Mouse (Mus musculus): Measurements from ENCODE around the gene Cradd. TPM values are rescaled to one million over a fixed set of nuclear protein-coding genes. Genes with fewer than 3 reads are reported as not detected.

The Cradd gene
- polyA plus RNA-seq, 1 experiment, result 9.5 TPM

- Histone ChIP-seq H3K4me2 (ENCODE audit: low read depth) (no peak overlapping the region), H3K79me2 (ENCODE audit: control insufficient read depth, insufficient read depth) (no peaks in the 10 kb centered on the region), H3ac (ENCODE audit: control insufficient read depth, insufficient read length) (no peak overlapping the region), H3K27me3 (ENCODE audit: control insufficient read depth, insufficient read depth, insufficient read length) (no peaks in the 10 kb centered on the region), H3K4me3 (no peak overlapping the region), H3K36me3 (ENCODE audit: control insufficient read depth, insufficient read depth) (no peaks in the 10 kb centered on the region)
- TF ChIP-seq TCF3 (IDR thresholded peaks at IDR 0.05; ENCODE audit: insufficient read length, low read depth), result no peak
- no peak for TF ChIP-seq SRF (IDR thresholded peaks at IDR 0.05; ENCODE audit: control insufficient read depth, insufficient read length, low read depth)
These were observed 89.3 kb downstream of the Cradd start for GRCm38 (mm10) chr10:95234661-95235060.

GRCm38 (mm10) chr10:95233044-95233443 lies 90.9 kb downstream of the Cradd start:
- TF ChIP-seq MAX (IDR thresholded peaks at IDR 0.05; ENCODE audit: low read depth) (no peak), POLR2A (IDR thresholded peaks at IDR 0.05; ENCODE audit: insufficient read length, low read depth) (no peak), TCF3 (IDR thresholded peaks at IDR 0.05; ENCODE audit: insufficient read length, low read depth) (no peak), TCF12 (IDR thresholded peaks at IDR 0.05; ENCODE audit: insufficient read depth, poor library complexity, severe bottlenecking) (no peak), E2F4 (IDR thresholded peaks at IDR 0.05; ENCODE audit: insufficient read depth) (no peak), MYOD1 (IDR thresholded peaks at IDR 0.05; ENCODE audit: control insufficient read depth in 1 of 3, insufficient read length in 2 of 3, low read depth in 2 of 3) (no peak), SRF (IDR thresholded peaks at IDR 0.05; ENCODE audit: control insufficient read depth, insufficient read length, low read depth) (no peak), CEBPB (IDR thresholded peaks at IDR 0.05; ENCODE audit: insufficient read depth, poor library complexity, severe bottlenecking) (no peak), POLR2AphosphoS2 (IDR thresholded peaks at IDR 0.05; ENCODE audit: insufficient read length, low read depth) (no peak), USF1 (IDR thresholded peaks at IDR 0.05; ENCODE audit: low read depth) (no peak), MYOG (IDR thresholded peaks at IDR 0.05; ENCODE audit: control insufficient read depth in 1 of 3, insufficient read depth in 1 of 3, insufficient read length in 2 of 3, low read depth in 2 of 3) (no peak), REST (IDR thresholded peaks at IDR 0.05; ENCODE audit: insufficient read depth, insufficient read length) (no peak)
- Histone ChIP-seq H3K4me3 (no peak overlapping the region), H3K79me2 (ENCODE audit: control insufficient read depth, insufficient read depth) (no peaks in the 10 kb centered on the region), H3K4me2 (ENCODE audit: low read depth) (no peak overlapping the region), H3K27me3 (ENCODE audit: control insufficient read depth, insufficient read depth, insufficient read length) (no peaks in the 10 kb centered on the region), H3K36me3 (ENCODE audit: control insufficient read depth, insufficient read depth) (no peaks in the 10 kb centered on the region), H3ac (ENCODE audit: control insufficient read depth, insufficient read length) (no peak overlapping the region)

- no peaks in the 10 kb centered on the region for H3K79me2 ChIP-seq (ENCODE audit: control insufficient read depth, insufficient read depth)
- H3ac ChIP-seq (ENCODE audit: control insufficient read depth, insufficient read length), result no peak overlapping the region
- TF ChIP-seq CEBPB (IDR thresholded peaks at IDR 0.05; ENCODE audit: insufficient read depth, poor library complexity, severe bottlenecking) (no peak), SRF (IDR thresholded peaks at IDR 0.05; ENCODE audit: control insufficient read depth, insufficient read length, low read depth) (no peak), TCF12 (IDR thresholded peaks at IDR 0.05; ENCODE audit: insufficient read depth, poor library complexity, severe bottlenecking) (no peak), USF1 (IDR thresholded peaks at IDR 0.05; ENCODE audit: low read depth) (no peak), POLR2AphosphoS2 (IDR thresholded peaks at IDR 0.05; ENCODE audit: insufficient read length, low read depth) (no peak), MYOG (IDR thresholded peaks at IDR 0.05; ENCODE audit: control insufficient read depth in 1 of 3, insufficient read depth in 1 of 3, insufficient read length in 2 of 3, low read depth in 2 of 3) (no peak), MYOD1 (IDR thresholded peaks at IDR 0.05; ENCODE audit: control insufficient read depth in 1 of 3, insufficient read length in 2 of 3, low read depth in 2 of 3) (no peak), MAX (IDR thresholded peaks at IDR 0.05; ENCODE audit: low read depth) (no peak), REST (IDR thresholded peaks at IDR 0.05; ENCODE audit: insufficient read depth, insufficient read length) (no peak), POLR2A (IDR thresholded peaks at IDR 0.05; ENCODE audit: insufficient read length, low read depth) (no peak), TCF3 (IDR thresholded peaks at IDR 0.05; ENCODE audit: insufficient read length, low read depth) (no peak), E2F4 (IDR thresholded peaks at IDR 0.05; ENCODE audit: insufficient read depth) (no peak)
- no peaks in the 10 kb centered on the region for H3K36me3 ChIP-seq (ENCODE audit: control insufficient read depth, insufficient read depth)
- no peak overlapping the region for H3K4me2 ChIP-seq (ENCODE audit: low read depth)
- H3K4me3 ChIP-seq, result no peak overlapping the region
- H3K27me3 ChIP-seq (ENCODE audit: control insufficient read depth, insufficient read depth, insufficient read length), result no peaks in the 10 kb centered on the region
These were observed 91.4 kb downstream of the Cradd start for GRCm38 (mm10) chr10:95232554-95232953.

- H3ac ChIP-seq (ENCODE audit: control insufficient read depth, insufficient read length), result no peak overlapping the region
These were observed 95.7 kb downstream of the Cradd start for GRCm38 (mm10) chr10:95228192-95228591.

GRCm38 (mm10) chr10:95227590-95227989 lies 96.3 kb downstream of the Cradd start:
- H3K79me2 ChIP-seq (ENCODE audit: control insufficient read depth, insufficient read depth), result no peaks in the 10 kb centered on the region
- TF ChIP-seq POLR2AphosphoS2 (IDR thresholded peaks at IDR 0.05; ENCODE audit: insufficient read length, low read depth) (no peak), SRF (IDR thresholded peaks at IDR 0.05; ENCODE audit: control insufficient read depth, insufficient read length, low read depth) (no peak), USF1 (IDR thresholded peaks at IDR 0.05; ENCODE audit: low read depth) (no peak), CEBPB (IDR thresholded peaks at IDR 0.05; ENCODE audit: insufficient read depth, poor library complexity, severe bottlenecking) (no peak), TCF3 (IDR thresholded peaks at IDR 0.05; ENCODE audit: insufficient read length, low read depth) (no peak), MYOD1 (IDR thresholded peaks at IDR 0.05; ENCODE audit: control insufficient read depth in 1 of 3, insufficient read length in 2 of 3, low read depth in 2 of 3) (no peak), MAX (IDR thresholded peaks at IDR 0.05; ENCODE audit: low read depth) (no peak), E2F4 (IDR thresholded peaks at IDR 0.05; ENCODE audit: insufficient read depth) (no peak), POLR2A (IDR thresholded peaks at IDR 0.05; ENCODE audit: insufficient read length, low read depth) (no peak), MYOG (IDR thresholded peaks at IDR 0.05; ENCODE audit: control insufficient read depth in 1 of 3, insufficient read depth in 1 of 3, insufficient read length in 2 of 3, low read depth in 2 of 3) (no peak), REST (IDR thresholded peaks at IDR 0.05; ENCODE audit: insufficient read depth, insufficient read length) (no peak), TCF12 (IDR thresholded peaks at IDR 0.05; ENCODE audit: insufficient read depth, poor library complexity, severe bottlenecking) (no peak)
- H3ac ChIP-seq (ENCODE audit: control insufficient read depth, insufficient read length), result no peak overlapping the region
- no peak overlapping the region for H3K4me2 ChIP-seq (ENCODE audit: low read depth)
- H3K27me3 ChIP-seq (ENCODE audit: control insufficient read depth, insufficient read depth, insufficient read length), result no peaks in the 10 kb centered on the region
- no peak overlapping the region for H3K4me3 ChIP-seq
- H3K36me3 ChIP-seq (ENCODE audit: control insufficient read depth, insufficient read depth), result no peaks in the 10 kb centered on the region

More at GRCm38 (mm10) chr10:95228192-95228591, 95.7 kb downstream of the Cradd start:
- Histone ChIP-seq H3K79me2 (ENCODE audit: control insufficient read depth, insufficient read depth) (no peaks in the 10 kb centered on the region), H3K27me3 (ENCODE audit: control insufficient read depth, insufficient read depth, insufficient read length) (no peaks in the 10 kb centered on the region), H3K36me3 (ENCODE audit: control insufficient read depth, insufficient read depth) (no peaks in the 10 kb centered on the region), H3K4me2 (ENCODE audit: low read depth) (no peak overlapping the region), H3K4me3 (no peak overlapping the region)
- TF ChIP-seq TCF3 (IDR thresholded peaks at IDR 0.05; ENCODE audit: insufficient read length, low read depth), result no peak
- no peak for TF ChIP-seq E2F4 (IDR thresholded peaks at IDR 0.05; ENCODE audit: insufficient read depth)
- TF ChIP-seq MAX (IDR thresholded peaks at IDR 0.05; ENCODE audit: low read depth), result no peak
